Mouse (Mus musculus) frontal cortex, postnatal 10 days (tissue): ENCODE data around the gene Pde7b.

Experiments
- DNase-seq, 2 experiments: peaks; one replicate each; pipeline ENCODE4 v3.0.0; 2022; ENCODE audit warnings: low spot score in 2 of 2, mixed read lengths in 1 of 2

Gene Pde7b

GRCm38 (mm10) chr10:20654187-20654586 is 70.7 kb downstream of the Pde7b start:
- DNase-seq: no peak

GRCm38 (mm10) chr10:20653299-20653698 is 71.6 kb downstream of the Pde7b start:
- no peak for DNase-seq

DNA sequence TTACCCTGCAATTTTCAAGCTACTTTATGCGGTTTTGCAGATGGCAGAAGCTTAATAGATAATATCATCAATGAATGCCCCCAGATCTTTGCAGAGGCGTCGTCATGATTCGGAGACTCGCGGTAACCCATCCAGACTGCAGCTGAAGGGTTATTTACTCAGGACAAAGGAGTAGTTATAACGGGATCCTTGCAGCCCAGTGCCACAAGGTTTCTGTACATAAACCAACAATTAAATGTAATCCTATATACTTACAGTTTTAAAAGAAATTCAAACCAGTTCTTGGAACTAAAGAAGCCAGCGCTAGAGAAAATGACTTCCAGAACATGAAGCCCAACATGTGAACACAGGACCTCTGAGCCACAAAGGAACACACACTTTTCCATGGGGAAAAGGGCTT is 88.5 kb downstream of the Pde7b start:
- no peak for DNase-seq

- DNase-seq: no peak
Observed at GRCm38 (mm10) chr10:20633085-20633415, 91.8 kb downstream of the Pde7b start.

- no peak for DNase-seq
Observed at GRCm38 (mm10) chr10:20632256-20633084, 92.4 kb downstream of the Pde7b start.

DNA sequence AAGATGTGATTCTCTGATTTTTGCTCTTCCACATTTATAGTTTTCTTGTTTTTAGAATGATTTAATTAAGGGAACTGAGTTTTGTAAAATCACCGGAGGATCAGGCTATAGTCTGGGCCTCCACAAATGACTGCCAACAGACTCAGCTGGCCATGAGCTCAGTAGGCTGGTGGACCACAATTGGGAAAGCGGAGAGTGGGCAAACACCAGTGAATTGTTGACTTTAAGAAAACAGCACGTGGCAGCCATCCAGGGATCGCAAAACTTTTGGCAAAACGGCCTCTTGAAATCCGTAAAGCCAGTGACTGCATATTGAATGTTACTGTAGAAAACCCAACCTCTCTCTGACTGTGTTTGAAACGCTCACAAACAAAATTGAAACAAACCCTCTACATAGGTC is 94.8 kb downstream of the Pde7b start:
- no peak for DNase-seq

DNA sequence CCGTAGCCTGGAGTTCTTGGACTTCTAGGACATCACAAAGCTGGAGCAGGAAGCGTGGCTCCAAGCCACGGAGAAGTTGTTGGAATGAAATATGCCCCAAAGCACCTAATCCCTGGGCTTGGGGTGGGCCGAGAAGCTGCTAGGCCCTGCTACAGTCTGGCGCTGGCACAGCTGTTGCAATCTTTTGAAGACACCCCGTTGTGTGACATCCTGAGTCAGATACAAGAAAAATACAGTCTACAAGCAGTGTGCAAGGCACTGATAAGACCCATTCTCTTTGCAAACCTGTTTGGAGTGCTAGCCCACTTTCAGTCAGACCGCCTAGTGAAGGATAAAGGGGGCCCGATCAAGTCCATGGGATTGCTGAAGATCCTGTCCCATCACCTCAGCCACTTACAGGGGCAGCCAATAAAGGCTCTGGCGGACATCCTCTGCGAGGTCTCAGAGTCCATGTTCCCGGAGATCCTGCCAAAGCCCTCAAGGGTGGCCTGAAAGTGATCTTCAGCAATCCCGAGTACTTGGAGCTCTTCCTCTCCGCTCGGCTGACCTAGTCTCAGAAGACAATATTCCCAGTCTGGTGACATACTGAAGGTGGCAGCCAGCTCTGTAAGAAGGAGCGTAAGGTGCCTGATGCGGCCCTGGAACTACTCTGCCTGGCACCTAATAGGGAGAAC is 99.0 kb downstream of the Pde7b start:
- DNase-seq: no peak

DNA sequence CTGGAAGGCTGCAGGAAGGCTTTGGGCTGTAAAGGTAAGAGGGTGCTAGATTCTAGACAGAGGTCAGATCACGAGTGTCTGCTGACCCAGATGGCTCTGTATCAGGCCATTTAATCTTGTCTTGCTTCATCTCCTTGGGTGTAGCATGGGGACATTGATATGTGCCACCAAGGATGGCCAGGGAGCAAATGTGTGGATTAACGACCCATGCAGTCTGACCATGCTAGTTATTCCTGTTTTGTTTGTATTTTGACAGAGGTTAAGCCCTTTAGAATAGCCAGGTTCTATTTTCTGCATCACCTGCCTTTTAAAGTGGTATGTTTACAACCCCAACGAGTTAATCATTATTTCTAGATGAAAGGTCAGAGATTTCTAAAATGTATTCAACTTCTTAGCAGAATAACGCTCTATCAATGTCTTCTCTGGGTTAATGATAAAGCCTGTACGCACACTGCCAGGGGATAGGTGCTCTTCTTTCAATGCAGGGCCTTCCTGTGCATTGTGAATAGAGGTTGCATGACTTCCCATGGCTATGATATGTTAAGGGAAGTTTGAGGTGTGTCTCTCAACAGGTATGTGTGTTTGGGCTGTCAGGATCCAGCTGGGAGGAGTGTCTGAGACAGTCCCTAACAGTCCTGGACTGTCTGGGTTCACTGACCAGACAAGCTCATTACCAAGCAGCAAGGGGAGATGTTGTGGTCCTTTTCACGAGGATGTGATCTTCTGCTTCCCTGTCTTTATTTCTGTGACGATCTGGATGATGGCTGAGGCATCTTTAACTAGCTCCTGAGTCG is 103.0 kb downstream of the Pde7b start:
- DNase-seq: no peak

- no peak for DNase-seq
Observed at GRCm38 (mm10) chr10:20606007-20606406, 118.9 kb downstream of the Pde7b start.

DNA sequence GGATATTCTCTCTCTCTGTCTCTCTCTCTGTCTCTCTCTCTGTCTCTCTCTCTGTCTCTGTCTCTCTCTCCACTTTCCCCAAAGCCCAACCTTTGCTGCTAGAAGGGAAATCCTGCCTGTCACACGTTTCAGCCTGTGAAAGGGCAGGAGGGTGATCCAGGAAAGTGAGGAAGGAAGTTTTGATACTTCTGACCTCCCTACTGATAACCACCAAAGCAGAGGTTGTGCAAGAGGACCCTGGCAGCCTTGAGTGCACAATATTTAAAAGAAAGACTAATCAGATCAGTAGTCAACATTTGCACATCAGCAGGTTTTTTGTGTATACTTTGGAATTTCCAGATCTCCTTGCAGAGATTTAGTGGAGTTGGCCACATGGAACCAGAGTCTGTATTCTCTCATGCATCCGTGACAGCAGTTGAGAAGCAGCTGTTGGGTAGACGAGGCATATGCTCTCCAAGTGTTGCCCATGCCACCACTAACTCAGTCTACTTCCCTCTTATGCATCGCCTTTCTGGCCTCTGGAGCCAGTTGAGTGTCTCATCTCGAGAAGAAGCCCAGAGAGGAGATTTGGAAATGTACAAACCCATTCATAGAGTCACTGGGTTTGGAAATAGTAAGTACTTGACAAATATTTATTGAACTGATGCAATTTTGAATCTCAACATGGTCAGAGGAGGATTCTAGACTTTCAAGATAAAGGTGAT is 129.6 kb downstream of the Pde7b start:
- no peak for DNase-seq

GRCm38 (mm10) chr10:20594015-20594414 is 130.9 kb downstream of the Pde7b start:
- DNase-seq: no peak

DNA sequence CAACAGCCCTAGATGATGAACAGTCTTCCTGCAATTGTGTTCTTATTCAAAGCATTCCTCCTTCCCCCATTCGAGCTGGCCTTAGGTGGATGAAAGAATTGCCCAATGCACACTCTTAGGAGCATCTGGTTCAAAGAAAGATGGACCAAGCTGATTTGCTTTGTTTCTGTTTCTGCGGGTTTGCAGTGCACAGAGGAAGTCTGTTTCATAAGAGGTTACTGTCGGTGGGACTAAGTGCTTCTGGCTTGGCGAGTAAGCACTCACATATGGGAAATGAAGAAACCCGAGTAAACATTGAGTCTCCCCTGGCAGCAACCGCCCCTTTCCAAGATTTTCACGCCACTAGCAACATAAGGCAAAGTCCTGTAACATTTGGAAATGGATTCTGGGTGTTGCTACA is 134.8 kb downstream of the Pde7b start:
- DNase-seq: no peak

GRCm38 (mm10) chr10:20585959-20586358 is 138.9 kb downstream of the Pde7b start:
- peak; percentile 10 to 15 for DNase-seq

DNA sequence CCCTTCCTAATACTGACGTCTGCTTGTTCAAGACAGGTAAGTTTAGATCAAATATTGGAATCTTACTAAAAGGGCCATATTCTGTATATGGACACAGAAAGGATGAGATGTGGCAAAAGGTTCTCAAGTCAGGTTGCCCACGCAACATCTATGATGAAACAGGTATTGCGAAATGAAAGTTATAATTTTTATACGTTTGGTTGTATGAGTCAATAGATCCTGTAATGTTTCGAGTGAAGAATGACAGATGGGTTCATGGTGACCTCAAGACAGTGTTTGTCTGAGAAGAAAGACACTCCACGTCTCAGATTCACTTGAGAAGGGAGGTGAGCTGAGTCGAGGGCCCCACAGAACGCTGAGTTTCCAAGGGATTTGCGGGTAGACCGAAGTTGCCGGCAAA is 149.9 kb downstream of the Pde7b start:
- DNase-seq: no peak

- no peak for DNase-seq
Observed at GRCm38 (mm10) chr10:20574414-20574813, 150.5 kb downstream of the Pde7b start.

DNA sequence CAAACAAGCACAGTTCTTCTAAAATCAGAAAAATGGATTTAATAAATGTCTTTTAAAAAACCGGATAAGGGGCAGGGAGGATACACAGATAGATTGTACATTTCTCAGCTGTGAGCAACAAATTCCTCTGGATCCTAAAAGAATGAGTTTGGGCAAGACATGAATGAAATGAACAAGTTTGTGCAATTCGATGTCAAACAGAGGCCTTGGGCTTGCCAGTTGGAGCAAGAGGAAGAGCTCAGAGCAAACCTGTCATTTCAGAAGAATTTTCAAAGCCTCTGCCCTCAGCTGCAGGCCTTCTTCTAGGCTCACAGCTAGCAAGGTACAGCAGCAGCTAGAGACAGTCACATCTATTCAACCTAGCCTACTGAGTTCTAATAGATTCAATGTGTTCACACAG is 153.4 kb downstream of the Pde7b start:
- no peak for DNase-seq

DNA sequence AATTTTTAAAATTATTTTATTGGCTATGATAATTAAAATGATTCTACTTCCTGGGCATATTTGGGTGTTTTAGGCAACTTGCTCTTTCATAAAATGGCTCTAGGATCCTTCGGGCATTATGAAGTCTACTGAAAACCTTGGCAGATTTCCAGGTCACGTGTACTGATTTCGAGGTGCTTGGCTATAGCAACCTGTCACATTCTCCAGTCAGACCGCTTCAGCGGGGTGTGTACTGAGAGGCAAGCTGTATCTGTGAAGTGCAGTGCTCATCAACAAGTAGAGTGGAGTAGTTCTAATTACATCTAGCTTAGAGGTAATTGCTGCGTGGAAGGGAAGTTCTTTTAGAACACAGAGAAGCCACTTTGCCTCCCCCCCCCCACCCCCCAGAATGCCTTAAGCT is 156.2 kb downstream of the Pde7b start:
- no peak for DNase-seq

DNA sequence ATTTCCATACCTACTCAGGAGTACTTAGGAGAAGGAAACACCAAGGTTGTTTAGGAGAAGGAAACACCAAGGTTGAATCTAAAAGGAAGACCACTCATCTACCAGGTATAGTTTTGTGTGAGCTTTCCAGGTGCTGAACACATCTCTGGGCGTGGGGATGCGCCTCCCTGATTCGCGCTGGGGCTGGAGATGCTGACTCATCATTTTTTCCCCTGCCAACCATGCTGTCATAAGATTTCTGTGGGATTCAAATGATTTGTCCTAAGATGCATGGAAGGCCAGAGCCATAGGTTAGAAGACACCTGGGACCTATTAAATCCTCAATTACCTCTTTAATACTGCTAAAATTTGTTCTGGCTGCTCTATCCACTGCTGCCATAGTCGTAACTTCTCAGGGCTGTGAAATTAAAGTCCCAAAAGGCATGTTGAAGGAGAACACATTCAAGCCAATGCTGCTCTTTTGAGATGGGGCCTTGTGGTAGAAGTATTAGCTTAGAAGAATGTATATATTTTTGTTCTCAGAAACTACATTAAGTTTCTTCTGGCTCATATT is 157.1 kb downstream of the Pde7b start:
- no peak for DNase-seq

DNA sequence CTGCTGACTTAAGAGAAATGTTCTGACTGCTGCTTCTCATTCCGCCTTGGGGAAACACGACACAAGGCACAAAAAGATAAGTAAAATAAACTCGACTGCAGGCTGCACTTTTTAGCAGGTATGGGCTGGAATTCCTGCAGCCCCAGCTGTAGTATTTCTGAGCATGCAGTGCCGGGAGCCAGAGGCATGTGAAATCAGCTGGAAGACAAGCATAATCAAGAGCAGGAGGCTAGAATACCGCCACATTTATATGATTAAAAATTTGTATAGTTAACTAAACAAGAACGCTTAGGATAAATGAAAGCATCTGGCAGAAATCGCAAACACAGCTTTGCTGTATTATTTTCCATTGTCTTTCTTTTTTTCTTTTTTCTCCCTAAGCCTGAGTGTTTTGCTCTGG is 168.4 kb downstream of the Pde7b start:
- DNase-seq: no peak

DNA sequence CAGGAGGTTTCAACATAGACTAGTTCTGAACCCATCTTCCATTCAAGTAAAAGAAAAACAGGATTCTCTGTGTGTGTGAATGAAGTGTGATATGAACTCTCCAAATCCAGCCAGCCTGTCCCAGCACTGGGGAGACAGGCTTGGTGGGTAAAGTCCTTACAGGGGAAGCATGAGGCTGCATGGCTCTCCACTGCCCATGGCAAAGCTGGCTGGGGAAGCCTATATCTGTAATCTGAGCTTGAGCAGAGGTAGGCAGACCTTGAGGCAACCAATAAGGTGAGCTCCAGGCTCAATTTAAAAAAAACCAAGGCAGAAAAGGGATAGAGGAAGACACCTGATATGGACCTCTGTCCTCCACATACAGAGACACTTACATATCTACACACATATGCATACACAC is 173.5 kb downstream of the Pde7b start:
- DNase-seq: no peak

GRCm38 (mm10) chr10:20550771-20551170 is 174.1 kb downstream of the Pde7b start:
- no peak for DNase-seq

DNA sequence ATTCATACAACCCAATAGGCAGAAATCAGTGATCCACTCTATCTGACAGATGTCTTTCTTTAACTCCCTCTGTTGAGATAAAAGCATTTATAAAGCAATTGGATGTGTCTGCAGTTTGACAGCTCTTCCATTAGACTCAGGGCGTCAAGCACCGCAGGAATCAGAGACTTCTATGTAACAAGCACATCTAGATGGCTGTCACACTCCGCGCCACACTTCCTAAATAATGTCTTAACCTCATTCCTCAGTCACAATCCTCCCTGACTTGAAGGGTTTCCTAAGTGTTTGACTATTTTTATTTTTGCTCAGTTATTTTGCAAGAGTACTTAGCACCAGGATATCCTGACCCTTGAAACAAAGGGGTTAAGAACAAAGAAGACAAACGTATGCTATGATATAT is 174.7 kb downstream of the Pde7b start:
- no peak for DNase-seq
